Mouse (Mus musculus) lung, postnatal 4 days (tissue): ENCODE measurements around the gene Hist1h2ap.
"Not testable (repeated sequence)": the region's sequence is repeated elsewhere in the genome, so short reads cannot be mapped to it uniquely, and the experiment has no call there.

ENCODE experiments used
- DNase-seq, 2 experiments: peaks; one replicate each; pipeline ENCODE4 v3.0.0; 2021

The Hist1h2ap gene

GRCm38 (mm10) chr13:21803058-21803457 lies 30.2 kb downstream of the Hist1h2ap start:
- not testable (repeated sequence) for DNase-seq

- not testable (repeated sequence) for DNase-seq
Measured at GRCm38 (mm10) chr13:21797163-21797562, 36.1 kb downstream of the Hist1h2ap start.

GRCm38 (mm10) chr13:21795584-21795983 lies 37.7 kb downstream of the Hist1h2ap start:
- DNase-seq = no peak

GRCm38 (mm10) chr13:21790601-21791283 lies 42.6 kb downstream of the Hist1h2ap start:
- DNase-seq = no peak

- no peak for DNase-seq
Measured at GRCm38 (mm10) chr13:21789925-21790324, 43.4 kb downstream of the Hist1h2ap start.

GRCm38 (mm10) chr13:21787760-21788593 lies 45.3 kb downstream of the Hist1h2ap start:
- DNase-seq = no peak

GRCm38 (mm10) chr13:21786899-21787629 lies 46.2 kb downstream of the Hist1h2ap start, which contains the start of the genes Hist1h2an and Hist1h2bp:
Hist1h2an (minus strand) TSS chr13:21787218.
Hist1h2bp (plus strand) TSS chr13:21787461.
- DNase-seq = peak; percentile 90

- DNase-seq = no peak
Measured at GRCm38 (mm10) chr13:21786189-21786898, 47.0 kb downstream of the Hist1h2ap start.

- no peak for DNase-seq
Measured at GRCm38 (mm10) chr13:21784311-21784710, 49.0 kb downstream of the Hist1h2ap start.

GRCm38 (mm10) chr13:21783734-21784161 lies 49.6 kb downstream of the Hist1h2ap start:
- DNase-seq = peak in 1 of 2 experiments; percentile 20

GRCm38 (mm10) chr13:21783255-21783617 lies 50.1 kb downstream of the Hist1h2ap start, which contains the start of gene Hist1h3i:
Hist1h3i (minus strand) TSS chr13:21783370.
- DNase-seq = peak; percentile 54 to 62
